Mouse (Mus musculus) lung, adult 10 weeks (tissue): ENCODE data around the gene Asic3. TPM values are rescaled to one million over a fixed set of nuclear protein-coding genes. Genes with fewer than 3 reads are reported as not detected.

Experiments
- polyA plus RNA-seq: library from polyadenylated mRNA; stranded (reverse); fragments of 350-450 nt; fragmentation: Illumina TruSeq; extraction: RNeasy Lipid Tissue Mini Kit (QIAGEN cat#74804); gene quantifications from one replicate; pipeline ENCODE4 v1.2.3, GENCODE M21; 2014; ENCODE audit warnings: low read depth, low replicate concordance; ENCODE audit not compliant: insufficient read depth

Asic3 gene
- not detected for polyA plus RNA-seq

DNA sequence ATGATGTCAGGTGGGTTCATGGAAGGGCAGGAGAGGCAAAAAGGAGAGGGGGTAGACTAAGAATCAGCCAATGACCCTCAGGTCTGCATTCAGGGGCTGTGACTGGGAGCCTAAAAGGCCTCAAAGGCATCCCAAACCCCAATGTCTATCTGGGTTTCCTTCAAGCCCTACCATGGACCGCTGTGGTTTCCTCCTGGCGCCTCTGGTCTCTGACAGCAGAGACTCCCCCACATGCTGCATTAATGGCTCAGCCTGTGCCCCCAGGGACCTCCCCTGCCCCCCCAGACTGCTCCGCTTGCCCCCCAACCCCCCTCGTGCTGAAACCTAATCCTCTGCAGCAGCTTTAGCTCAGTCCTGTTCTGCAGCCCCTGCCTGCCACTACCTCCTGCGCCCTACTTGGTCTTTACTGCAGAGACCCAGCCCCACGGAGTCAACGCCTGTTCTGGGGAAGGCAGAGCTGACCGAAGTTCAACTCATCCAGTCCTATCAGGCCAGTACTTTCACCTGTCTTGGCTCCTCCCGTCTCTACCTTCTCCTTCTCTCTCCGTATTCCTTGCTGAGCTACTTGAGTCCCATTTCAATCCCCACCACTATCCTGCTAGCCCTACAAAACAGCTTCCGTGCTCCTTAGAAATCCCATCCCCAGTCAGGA is at the start of gene Asic3:
Asic3 (plus strand) TSS at position 351 of the 652 bp plus-strand sequence.

DNA sequence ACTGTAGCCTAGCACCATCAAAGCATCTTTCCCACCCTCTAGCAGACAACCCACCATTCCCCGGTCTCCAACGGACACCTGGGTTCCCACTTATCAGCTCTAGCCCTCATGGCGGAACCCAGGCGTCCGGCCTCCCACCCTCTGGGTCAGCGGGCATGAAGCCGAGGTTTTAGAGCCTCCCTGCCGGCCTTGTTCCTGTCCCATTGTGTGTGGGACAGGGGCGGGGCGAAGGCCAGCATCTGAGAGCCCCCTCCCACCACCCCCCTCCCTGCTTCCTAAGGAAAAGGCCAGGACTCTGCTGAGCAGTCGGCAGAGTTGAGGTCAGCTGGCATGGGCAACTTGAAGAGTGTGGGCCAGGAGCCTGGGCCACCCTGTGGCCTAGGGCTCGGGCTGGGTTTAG is 48.7 kb upstream of the Asic3 start, which contains the start of gene Nos3:
Nos3 (plus strand) TSS at position 303 of the 400 bp plus-strand sequence.

DNA sequence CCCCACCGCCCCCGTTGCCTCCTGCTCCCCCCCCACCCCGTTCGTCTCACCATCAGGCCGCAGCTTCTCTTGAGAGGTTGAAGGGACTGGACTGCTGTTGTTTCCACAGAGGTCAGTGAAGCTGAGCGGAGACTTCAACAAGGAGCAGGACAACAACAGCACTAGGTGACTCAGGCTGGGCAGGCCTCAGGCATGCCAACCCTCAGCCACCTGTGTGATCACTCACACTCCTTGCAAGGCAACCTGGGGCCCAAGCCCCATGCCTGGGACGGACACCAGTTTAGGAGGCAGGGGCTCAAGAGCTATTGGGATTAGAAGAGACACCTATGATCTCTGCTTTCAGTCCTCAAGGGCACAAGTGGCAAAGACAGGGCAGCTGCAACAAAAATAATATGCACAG is 21.3 kb upstream of the Asic3 start, which contains the start of gene Atg9b:
Atg9b (minus strand) TSS at position 280 of the 400 bp plus-strand sequence.

DNA sequence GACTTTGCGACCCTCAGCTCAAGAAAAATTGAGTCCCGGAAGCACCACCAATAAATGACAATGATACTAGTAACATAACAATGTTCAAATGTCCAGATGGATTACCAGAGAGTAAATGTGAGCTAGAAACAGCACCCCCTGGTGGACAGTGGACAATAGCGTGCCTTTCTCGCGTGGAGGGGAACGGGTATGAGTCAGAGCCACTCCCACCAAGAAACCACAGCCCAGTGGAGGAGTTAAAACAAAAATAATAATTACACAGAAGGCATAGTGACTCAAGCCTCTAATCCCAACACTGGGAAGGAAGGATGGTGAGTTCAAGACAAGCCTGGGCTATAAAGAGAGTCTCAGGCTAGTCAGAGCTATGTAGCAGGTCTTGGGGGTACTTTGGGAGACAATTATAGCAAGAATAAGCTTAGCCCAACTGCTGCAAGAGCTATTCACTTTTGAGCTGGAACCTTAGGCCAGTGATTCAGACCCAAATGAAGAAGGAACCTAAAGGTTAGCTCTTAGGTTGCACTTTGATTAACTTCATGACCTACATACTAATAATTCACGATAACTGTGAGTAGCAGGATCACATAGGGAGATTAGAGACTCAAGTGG is 19.7 kb upstream of the Asic3 start, which contains the start of gene Abcb8:
Abcb8 (plus strand) TSS at position 272 of the 606 bp plus-strand sequence.

DNA sequence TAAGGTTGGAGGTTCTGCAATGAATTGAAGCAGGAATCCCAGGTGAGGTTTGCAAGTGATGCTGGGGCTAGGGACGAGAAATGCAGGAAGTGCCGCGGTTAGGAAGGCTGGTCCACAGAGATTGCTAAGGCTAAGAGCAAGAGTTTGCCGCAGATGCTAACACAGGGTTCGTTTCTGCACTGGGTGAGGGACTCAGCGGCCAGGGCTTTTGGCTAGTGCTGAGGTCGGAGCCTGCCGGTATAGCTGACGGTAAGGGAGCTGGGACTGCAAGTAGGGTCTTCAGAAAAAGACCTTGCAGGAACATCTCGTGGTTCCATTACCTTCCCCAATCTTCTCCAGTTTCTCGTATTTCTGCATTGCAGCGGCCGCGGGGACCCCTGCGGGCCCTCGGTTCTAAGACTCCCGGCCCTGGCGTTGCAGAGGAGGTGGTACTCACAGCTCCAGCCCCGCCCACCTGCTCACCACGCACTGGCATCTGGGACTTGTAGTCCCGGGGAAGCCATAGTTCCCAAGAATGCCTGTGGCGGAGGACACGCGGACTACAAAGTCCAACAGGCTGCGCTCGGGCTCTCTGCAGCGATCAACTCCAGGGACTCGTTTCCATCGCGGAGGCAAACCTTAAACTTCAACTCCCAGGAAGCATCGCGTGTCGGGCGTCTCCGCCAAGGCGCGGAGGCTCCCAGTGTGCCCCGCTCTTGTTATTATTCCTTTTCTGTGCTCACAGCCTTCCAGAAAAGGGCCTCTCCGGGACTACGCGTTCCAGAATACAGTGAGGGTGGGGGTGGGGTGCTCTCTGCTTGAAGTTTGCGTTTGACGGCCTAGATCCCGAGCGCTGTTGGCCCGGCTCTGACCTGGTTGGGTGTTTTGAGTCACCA is 10.2 kb downstream of the Asic3 start, which contains the start of the genes Cdk5 and Slc4a2:
Cdk5 (minus strand) TSS at position 402 of the 875 bp plus-strand sequence.
Slc4a2 (plus strand) TSS at position 709 of the 875 bp plus-strand sequence.

DNA sequence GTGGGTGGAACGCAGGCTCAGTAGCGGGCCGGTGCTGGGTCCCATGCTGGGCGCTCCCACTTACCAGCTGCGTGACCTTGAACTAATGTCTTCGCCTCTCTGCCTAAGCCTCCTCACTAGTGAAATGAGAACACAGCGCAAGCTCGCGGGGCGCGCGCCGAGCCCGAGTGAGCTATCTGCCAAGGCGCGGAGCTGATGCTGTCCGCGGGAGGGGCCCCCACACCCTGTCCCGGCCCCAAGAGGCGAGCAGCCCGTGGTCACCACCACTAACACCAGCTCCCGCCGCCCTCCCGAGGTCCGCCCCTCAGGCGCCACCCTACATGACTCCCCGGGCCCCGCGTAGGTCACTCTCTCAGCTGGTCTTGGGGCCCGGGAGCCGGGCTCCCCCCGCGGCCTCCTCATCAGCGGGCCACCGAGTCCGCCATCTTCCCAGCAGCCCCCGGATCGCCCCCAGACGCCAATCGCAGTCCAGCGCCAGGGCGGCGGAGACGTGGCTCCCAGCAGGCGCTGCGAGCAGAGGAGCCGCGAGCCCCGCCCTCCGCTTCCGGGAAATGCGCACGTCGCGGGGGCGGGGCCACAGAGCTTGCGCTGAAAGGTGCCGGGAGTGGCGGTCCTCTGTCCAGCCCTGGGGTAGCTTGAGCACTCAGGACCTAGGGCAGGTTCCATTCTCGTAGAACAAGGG is 31.7 kb downstream of the Asic3 start, which contains the start of gene Fastk:
Fastk (minus strand) TSS at position 542 of the 682 bp plus-strand sequence.

DNA sequence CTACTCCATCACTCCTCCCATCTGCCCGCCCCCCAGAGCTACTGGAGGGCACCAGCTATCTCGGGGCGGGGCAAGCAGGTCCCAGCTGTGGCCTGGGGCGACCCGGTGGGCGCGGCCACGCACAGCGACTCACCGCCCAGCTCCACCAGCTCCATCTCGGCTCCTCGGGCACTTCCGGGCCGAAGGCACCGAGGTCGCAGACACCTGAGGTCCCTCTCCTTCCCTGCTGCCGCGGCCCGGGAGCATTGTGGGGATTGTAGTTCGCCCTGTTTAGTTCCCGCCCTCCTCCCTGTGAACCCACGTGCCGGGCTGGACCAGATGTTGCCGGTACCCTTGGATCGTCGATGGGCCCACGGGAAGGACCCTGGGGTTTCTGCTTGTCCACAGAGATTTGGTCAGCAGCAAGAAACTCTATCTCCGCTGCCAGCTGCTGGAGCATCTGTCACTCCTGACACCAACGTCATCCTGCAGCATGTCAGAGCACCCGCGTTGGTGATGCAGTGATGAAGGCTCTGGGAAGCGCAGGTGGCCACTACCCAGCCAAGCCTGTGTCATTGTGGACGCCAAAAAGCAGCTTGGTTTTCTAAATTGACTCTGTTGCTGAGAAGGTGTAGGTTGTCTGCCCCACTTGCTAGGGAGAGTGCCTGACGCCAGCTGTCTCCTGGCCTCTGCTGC is 34.6 kb downstream of the Asic3 start, which contains the start of gene Tmub1:
Tmub1 (minus strand) TSS at position 231 of the 675 bp plus-strand sequence.

DNA sequence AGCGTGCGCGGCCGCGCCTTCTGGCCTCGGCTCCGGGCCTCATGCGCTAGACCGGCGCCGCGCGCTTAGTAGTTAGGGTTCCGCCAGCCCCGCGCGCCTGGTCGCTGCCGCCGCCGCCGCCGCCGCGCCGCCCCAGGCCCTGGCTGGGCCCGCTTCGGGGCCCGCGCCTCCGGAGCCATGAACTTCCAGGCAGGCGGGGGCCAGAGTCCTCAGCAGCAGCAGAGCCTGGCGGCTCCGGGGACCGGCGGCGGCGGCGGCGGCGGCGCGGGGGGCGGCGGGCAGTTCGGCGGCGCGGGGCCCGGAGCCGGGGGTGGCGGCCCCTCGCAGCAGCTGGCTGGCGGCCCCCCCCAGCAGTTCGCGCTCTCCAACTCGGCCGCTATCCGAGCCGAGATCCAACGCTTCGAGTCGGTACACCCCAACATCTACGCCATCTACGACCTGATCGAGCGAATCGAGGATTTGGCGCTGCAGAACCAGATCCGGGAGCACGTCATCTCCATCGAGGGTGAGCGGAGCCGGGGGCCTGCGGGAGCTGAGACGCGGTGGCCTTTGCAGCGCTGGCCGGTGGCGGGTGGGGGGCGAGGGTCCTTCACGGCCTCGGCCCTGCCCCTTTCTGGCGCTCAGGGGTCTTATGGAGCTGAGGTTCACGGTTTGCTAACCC is 39.0 kb downstream of the Asic3 start, which contains the start of gene Agap3:
Agap3 (plus strand) TSS at position 148 of the 661 bp plus-strand sequence.

Other genes starting within 250 kb of the Asic3 start
- gene Nupl2, start 248.4 kb upstream of the Asic3 start, polyA plus RNA-seq, result 3.5 TPM
- 6.5 TPM for gene Kcnh2, start 61.8 kb upstream of the Asic3 start, polyA plus RNA-seq
- 5.8 TPM for gene Nos3, start 48.6 kb upstream of the Asic3 start, polyA plus RNA-seq
- 0.32 TPM for gene Atg9b, start 21.2 kb upstream of the Asic3 start, polyA plus RNA-seq
- 12.1 TPM for gene Abcb8, start 19.7 kb upstream of the Asic3 start, polyA plus RNA-seq
- 23.5 TPM for gene Cdk5, start 10.1 kb downstream of the Asic3 start, polyA plus RNA-seq
- 23.9 TPM for gene Slc4a2, start 10.4 kb downstream of the Asic3 start, polyA plus RNA-seq
- 37.4 TPM for gene Fastk, start 31.9 kb downstream of the Asic3 start, polyA plus RNA-seq
- 15.2 TPM for gene Tmub1, start 34.5 kb downstream of the Asic3 start, polyA plus RNA-seq
- gene Agap3, start 38.8 kb downstream of the Asic3 start, polyA plus RNA-seq, result 57.4 TPM
- 0.07 TPM for gene Gbx1, start 113.8 kb downstream of the Asic3 start, polyA plus RNA-seq
- 0.51 TPM for gene Asb10, start 127.6 kb downstream of the Asic3 start, polyA plus RNA-seq
- gene 4931409K22Rik, start 143.4 kb downstream of the Asic3 start, polyA plus RNA-seq, result not detected
- 28.4 TPM for gene Abcf2, start 164.1 kb downstream of the Asic3 start, polyA plus RNA-seq
- gene Chpf2, start 173.3 kb downstream of the Asic3 start, polyA plus RNA-seq, result 12.6 TPM
- gene Smarcd3, start 211.0 kb downstream of the Asic3 start, polyA plus RNA-seq, result 12.3 TPM